Mouse (Mus musculus): ENCODE results near the gene St13. TPM values are rescaled to one million over a fixed set of nuclear protein-coding genes. Genes with fewer than 3 reads are reported as not detected.

The St13 gene
- total and polyA plus RNA-seq, 2 experiments from 2014 or later: 111 to 241 TPM

GRCm38 (mm10) chr15:81405008-81405407 is 5.1 kb upstream of the St13 start:
- no peaks in the 10 kb centered on the region for H3K4me1 ChIP-seq (ENCODE audit: insufficient read depth, low read length)
- H3K9ac ChIP-seq (replicated peaks; ENCODE audit: low read length, poor library complexity, severe bottlenecking): no peak overlapping the region
- DNase-seq (ENCODE audit: low spot score) (no peak), ATAC-seq (ENCODE audit: low FRiP score) (no peak)
- no peak for TF ChIP-seq CTCF (IDR thresholded peaks at IDR 0.05)
- no peak overlapping the region for H3K4me2 ChIP-seq (ENCODE audit: low read depth, low read length, poor library complexity, severe bottlenecking)
- H3K36me3 ChIP-seq (ENCODE audit: insufficient read depth, low read length): no peaks in the 10 kb centered on the region
- no peaks in the 10 kb centered on the region for H3K9me3 ChIP-seq (ENCODE audit: low read length)
- H3K4me3 ChIP-seq (ENCODE audit: low read depth, low read length): no peak overlapping the region
- H3K27me3 ChIP-seq (ENCODE audit: insufficient read depth, low read length): no peaks in the 10 kb centered on the region
- H3K27ac ChIP-seq (ENCODE audit: low read depth, low read length): no peak overlapping the region
- 63% methylated on average over 3 of the region's 3 CpGs for WGBS

GRCm38 (mm10) chr15:81399297-81399637 is 610 bp downstream of the St13 start:
- Histone ChIP-seq H3K9ac (replicated peaks; ENCODE audit: low read length, poor library complexity, severe bottlenecking) (peak overlapping the region; percentile 90), H3K4me2 (ENCODE audit: low read depth, low read length, poor library complexity, severe bottlenecking) (peak overlapping the region; percentile 60), H3K4me1 (ENCODE audit: insufficient read depth, low read length) (0 out of 2 replicates have a peak, but pooled peaks cover 4% of the 10 kb centered on the region), H3K27ac (ENCODE audit: low read depth, low read length) (peak overlapping the region; percentile 97), H3K27me3 (ENCODE audit: insufficient read depth, low read length) (no peaks in the 10 kb centered on the region), H3K9me3 (ENCODE audit: low read length) (no peaks in the 10 kb centered on the region), H3K36me3 (ENCODE audit: insufficient read depth, low read length) (no peaks in the 10 kb centered on the region), H3K4me3 (ENCODE audit: low read depth, low read length) (peak overlapping the region; percentile 93)
- under 1% methylated on average over 21 of the region's 21 CpGs for WGBS
- no peak for ATAC-seq (ENCODE audit: low FRiP score)
- no peak for DNase-seq (ENCODE audit: low spot score)
- TF ChIP-seq CTCF (IDR thresholded peaks at IDR 0.05): no peak

- H3K4me1 ChIP-seq (ENCODE audit: insufficient read depth, low read length): 0 out of 2 replicates have a peak, but pooled peaks cover 4% of the 10 kb centered on the region
- DNase-seq (ENCODE audit: low spot score): no peak
- H3K4me3 ChIP-seq (ENCODE audit: low read depth, low read length): peak overlapping the region; percentile 93
- no peak for ATAC-seq (ENCODE audit: low FRiP score)
- peak overlapping the region; percentile 60 for H3K4me2 ChIP-seq (ENCODE audit: low read depth, low read length, poor library complexity, severe bottlenecking)
- no peaks in the 10 kb centered on the region for H3K36me3 ChIP-seq (ENCODE audit: insufficient read depth, low read length)
- no peaks in the 10 kb centered on the region for H3K27me3 ChIP-seq (ENCODE audit: insufficient read depth, low read length)
- H3K27ac ChIP-seq (ENCODE audit: low read depth, low read length): no peak overlapping the region
- H3K9ac ChIP-seq (replicated peaks; ENCODE audit: low read length, poor library complexity, severe bottlenecking): no peak overlapping the region; the same call in 1 of the 2 replicates
- TF ChIP-seq CTCF (IDR thresholded peaks at IDR 0.05): no peak
- H3K9me3 ChIP-seq (ENCODE audit: low read length): no peaks in the 10 kb centered on the region
Observed at GRCm38 (mm10) chr15:81398189-81398588, 1.7 kb downstream of the St13 start.

- WGBS: 88% methylated on average over 8 of the region's 8 CpGs
- no peak for ATAC-seq (ENCODE audit: low FRiP score)
Observed at GRCm38 (mm10) chr15:81394211-81394915, 5.5 kb downstream of the St13 start.

GRCm38 (mm10) chr15:81392997-81393396 is 6.9 kb downstream of the St13 start:
- no peak overlapping the region for H3K4me3 ChIP-seq (ENCODE audit: low read depth, low read length)
- H3K36me3 ChIP-seq (ENCODE audit: insufficient read depth, low read length): peaks cover 12% of the 10 kb centered on the region
- no peak overlapping the region for H3K9ac ChIP-seq (replicated peaks; ENCODE audit: low read length, poor library complexity, severe bottlenecking)
- H3K27me3 ChIP-seq (ENCODE audit: insufficient read depth, low read length): no peaks in the 10 kb centered on the region
- no peaks in the 10 kb centered on the region for H3K4me1 ChIP-seq (ENCODE audit: insufficient read depth, low read length)
- H3K4me2 ChIP-seq (ENCODE audit: low read depth, low read length, poor library complexity, severe bottlenecking): no peak overlapping the region
- TF ChIP-seq CTCF (IDR thresholded peaks at IDR 0.05): no peak
- DNase-seq (ENCODE audit: low spot score): no peak
- no peaks in the 10 kb centered on the region for H3K9me3 ChIP-seq (ENCODE audit: low read length)
- no peak for ATAC-seq (ENCODE audit: low FRiP score)
- H3K27ac ChIP-seq (ENCODE audit: low read depth, low read length): no peak overlapping the region

More at GRCm38 (mm10) chr15:81394211-81394915, 5.5 kb downstream of the St13 start:
- DNase-seq (ENCODE audit: low spot score): no peak
- Histone ChIP-seq H3K9ac (replicated peaks; ENCODE audit: low read length, poor library complexity, severe bottlenecking) (no peak overlapping the region), H3K4me3 (ENCODE audit: low read depth, low read length) (no peak overlapping the region), H3K36me3 (ENCODE audit: insufficient read depth, low read length) (peaks cover 8% of the 10 kb centered on the region), H3K27me3 (ENCODE audit: insufficient read depth, low read length) (no peaks in the 10 kb centered on the region), H3K27ac (ENCODE audit: low read depth, low read length) (no peak overlapping the region), H3K9me3 (ENCODE audit: low read length) (no peaks in the 10 kb centered on the region), H3K4me2 (ENCODE audit: low read depth, low read length, poor library complexity, severe bottlenecking) (no peak overlapping the region), H3K4me1 (ENCODE audit: insufficient read depth, low read length) (0 out of 2 replicates have a peak, but pooled peaks cover 4% of the 10 kb centered on the region)
- TF ChIP-seq CTCF (IDR thresholded peaks at IDR 0.05): no peak

- ATAC-seq (ENCODE audit: low FRiP score): no peak
- 96% methylated on average over 5 of the region's 5 CpGs for WGBS
- peaks cover 41% of the 10 kb centered on the region for H3K36me3 ChIP-seq (ENCODE audit: insufficient read depth, low read length)
- H3K9me3 ChIP-seq (ENCODE audit: low read length): no peaks in the 10 kb centered on the region
- peak; percentile 2 for DNase-seq (ENCODE audit: low spot score)
- H3K4me2 ChIP-seq (ENCODE audit: low read depth, low read length, poor library complexity, severe bottlenecking): no peak overlapping the region
- H3K9ac ChIP-seq (replicated peaks; ENCODE audit: low read length, poor library complexity, severe bottlenecking): no peak overlapping the region
- no peak overlapping the region for H3K27ac ChIP-seq (ENCODE audit: low read depth, low read length)
- no peak overlapping the region for H3K4me3 ChIP-seq (ENCODE audit: low read depth, low read length)
- no peaks in the 10 kb centered on the region for H3K27me3 ChIP-seq (ENCODE audit: insufficient read depth, low read length)
- peak; percentile 19; the same call in 1 of the 2 replicates for TF ChIP-seq CTCF (IDR thresholded peaks at IDR 0.05)
- no peaks in the 10 kb centered on the region for H3K4me1 ChIP-seq (ENCODE audit: insufficient read depth, low read length)
Observed at GRCm38 (mm10) chr15:81386327-81386726, 13.6 kb downstream of the St13 start.

Measured in midbrain, postnatal 0 days (tissue).